Mouse (Mus musculus): Measurements from ENCODE around the gene Frmd4b. TPM values are rescaled to one million over a fixed set of nuclear protein-coding genes. Genes with fewer than 3 reads are reported as not detected.
"Not testable (repeated sequence)": the region's sequence is repeated elsewhere in the genome, so short reads cannot be mapped to it uniquely, and the experiment has no call there.

Frmd4b gene
- total RNA-seq, 2 experiments from 2014 or later = 5.6 to 9.0 TPM

DNA sequence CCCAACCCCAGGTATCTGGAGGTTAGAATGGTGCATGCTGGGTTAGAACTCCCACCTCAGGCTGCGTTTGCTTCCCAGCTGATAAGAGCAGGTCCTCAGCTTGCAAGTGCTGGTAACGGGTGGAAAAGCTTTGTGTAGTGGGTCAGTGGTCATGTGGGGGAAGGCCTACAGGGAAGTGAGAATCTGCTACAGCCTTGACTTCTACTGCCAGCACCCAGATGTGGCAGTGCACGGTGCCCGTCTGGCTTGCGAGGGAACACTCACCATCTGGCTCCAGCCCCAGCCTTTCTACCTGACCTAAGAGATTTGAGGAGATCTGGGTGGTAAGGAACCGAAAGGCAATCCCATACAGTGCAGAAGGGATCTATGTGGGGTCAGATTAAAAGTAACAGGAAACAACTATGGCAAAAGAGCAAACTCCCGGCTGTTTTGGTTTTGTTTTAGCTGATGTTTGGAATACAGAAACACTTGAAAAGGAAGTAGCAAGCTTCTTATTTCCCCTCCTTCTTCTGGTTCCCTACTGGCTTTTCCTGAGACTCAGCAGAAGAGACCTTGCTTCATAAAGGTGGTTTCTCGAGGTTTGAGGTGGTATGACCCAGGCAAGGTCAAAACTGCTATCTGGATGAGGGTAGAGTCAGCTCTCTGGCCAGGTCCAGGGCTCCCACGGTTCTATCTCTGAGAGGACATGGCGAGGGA is 185.9 kb downstream of the Frmd4b start:
- ATAC-seq (replicated peaks; ENCODE audit: poor library complexity, severe bottlenecking) = peak; percentile 83

GRCm38 (mm10) chr6:97430519-97430918 is 186.8 kb downstream of the Frmd4b start:
- ATAC-seq (replicated peaks; ENCODE audit: poor library complexity, severe bottlenecking) = no peak

- ATAC-seq (replicated peaks; ENCODE audit: poor library complexity, severe bottlenecking) = peak; percentile 26
These were observed 187.5 kb downstream of the Frmd4b start for GRCm38 (mm10) chr6:97429688-97430343.

DNA sequence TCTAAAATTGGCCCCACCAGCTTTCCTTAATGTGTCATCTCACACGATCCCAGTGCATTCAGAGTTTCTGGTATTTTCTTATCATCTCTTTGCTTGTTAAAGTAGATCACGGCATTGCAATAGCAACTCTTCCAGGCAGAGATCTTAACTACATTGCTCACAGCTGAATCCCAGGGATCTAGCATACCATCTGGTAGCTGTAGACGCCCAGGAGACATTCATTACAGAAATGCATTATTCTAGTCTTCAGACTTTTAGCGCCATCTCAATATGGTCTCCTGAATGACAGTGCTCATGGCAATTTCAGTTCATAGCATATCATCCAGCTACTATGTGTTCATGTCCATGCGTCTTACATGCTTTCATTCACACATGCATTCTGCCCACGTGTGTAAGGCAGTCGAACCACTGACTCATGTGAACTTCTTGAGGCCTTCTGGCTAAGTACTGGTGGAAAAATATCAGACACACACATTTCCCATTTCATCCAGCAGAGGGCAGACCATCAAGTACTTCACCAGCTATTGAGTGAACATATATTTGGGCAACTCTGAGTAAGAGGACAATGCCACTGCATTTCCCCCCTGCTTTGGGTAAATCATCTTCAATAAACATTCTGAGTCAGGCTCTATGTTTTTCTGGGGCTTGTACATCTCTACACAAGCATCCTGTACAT is 197.4 kb downstream of the Frmd4b start:
- ATAC-seq (replicated peaks; ENCODE audit: poor library complexity, severe bottlenecking) = peak; percentile 80

DNA sequence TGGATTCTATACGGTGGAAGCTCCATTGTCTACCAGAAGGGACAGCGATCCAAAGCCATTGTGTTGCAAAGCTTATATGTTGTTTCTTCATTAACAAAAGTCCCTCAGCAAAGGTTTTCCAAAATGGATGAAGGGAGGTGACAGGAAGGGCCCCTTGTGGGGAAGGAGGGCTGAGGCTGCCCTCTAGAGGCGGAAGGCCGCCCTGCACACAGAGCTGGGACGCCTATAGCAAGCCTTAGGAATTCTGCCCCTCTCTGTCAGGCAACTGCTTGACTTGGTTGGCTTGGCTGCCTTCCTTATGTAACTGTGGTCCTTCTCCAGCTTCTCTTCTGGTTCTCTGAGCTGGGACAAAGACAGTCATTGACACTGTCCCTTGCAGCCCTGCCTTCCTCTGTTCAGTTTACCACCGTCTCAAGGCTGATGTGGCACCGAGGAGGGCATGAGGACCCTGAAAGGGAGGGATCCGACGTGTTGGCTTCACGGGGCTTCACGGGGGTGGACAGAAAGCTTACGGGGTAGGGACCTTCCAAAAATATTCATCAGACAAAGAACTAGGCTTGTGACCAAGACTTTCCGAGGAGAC is 200.3 kb downstream of the Frmd4b start:
- peak; percentile 96 for ATAC-seq (replicated peaks; ENCODE audit: poor library complexity, severe bottlenecking)

- not testable (repeated sequence) for ATAC-seq (replicated peaks; ENCODE audit: poor library complexity, severe bottlenecking)
These were observed 201.8 kb downstream of the Frmd4b start for GRCm38 (mm10) chr6:97415578-97415977.

DNA sequence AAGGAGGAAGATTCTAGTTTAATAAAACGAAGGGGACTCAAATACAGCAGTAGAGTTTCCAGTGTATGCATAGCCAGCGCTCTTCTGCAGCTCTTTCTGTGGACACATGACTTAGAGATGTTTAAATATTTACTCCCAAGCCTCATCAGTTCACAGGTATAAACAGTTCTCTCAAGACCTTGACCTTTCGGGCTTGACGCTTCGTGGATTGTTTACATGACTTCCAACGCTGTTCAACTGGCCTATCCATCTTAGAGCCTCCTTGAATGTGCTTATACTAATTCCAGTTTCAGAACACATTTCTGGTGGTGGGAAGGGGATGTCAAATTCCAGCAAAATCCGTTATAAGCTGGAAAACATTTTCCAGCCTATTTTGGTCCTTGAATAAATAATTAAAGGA is 203.9 kb downstream of the Frmd4b start:
- no peak for ATAC-seq (replicated peaks; ENCODE audit: poor library complexity, severe bottlenecking)

GRCm38 (mm10) chr6:97412403-97412802 is 204.9 kb downstream of the Frmd4b start:
- ATAC-seq (replicated peaks; ENCODE audit: poor library complexity, severe bottlenecking) = no peak

DNA sequence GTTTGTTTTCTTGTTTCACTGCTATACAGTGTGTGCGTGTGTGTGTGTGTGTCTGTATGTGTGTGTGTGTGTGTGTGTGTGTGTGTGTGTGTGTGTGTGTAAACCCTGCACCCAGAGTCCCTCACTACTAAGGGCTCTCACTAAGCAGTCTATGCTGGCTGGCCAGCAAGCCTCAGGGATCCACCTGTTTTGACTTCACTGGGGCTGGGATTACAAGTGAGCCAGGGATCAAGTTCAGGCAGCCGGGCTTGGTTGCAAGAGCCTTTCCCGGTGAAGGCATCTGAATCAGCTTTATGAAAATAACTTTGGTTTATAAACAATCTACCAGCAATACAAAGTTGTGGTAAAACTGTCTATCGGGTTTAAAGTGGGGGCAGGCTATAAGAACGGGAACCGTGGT is 206.0 kb downstream of the Frmd4b start:
- no peak for ATAC-seq (replicated peaks; ENCODE audit: poor library complexity, severe bottlenecking)

- no peak for ATAC-seq (replicated peaks; ENCODE audit: poor library complexity, severe bottlenecking)
These were observed 207.7 kb downstream of the Frmd4b start for GRCm38 (mm10) chr6:97409467-97410239.

DNA sequence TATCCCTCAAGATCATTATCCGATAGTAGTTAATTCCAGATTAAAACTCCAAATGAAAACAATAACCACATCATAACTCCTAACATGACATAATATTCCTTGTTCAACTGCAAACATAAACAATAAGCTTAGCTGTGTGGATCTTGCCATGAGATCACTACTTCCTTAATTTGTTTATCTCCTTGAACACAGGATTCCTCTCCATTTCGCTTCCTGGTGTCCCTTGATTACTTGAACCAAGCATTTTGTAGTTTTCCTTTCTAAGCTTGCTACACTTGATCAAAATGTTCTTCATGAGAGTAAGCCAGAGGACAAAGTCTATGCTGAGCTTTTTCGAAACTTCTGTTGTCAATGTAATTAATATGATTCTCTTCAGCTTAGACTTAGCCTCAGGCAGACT is 209.4 kb downstream of the Frmd4b start:
- no peak for ATAC-seq (replicated peaks; ENCODE audit: poor library complexity, severe bottlenecking)

DNA sequence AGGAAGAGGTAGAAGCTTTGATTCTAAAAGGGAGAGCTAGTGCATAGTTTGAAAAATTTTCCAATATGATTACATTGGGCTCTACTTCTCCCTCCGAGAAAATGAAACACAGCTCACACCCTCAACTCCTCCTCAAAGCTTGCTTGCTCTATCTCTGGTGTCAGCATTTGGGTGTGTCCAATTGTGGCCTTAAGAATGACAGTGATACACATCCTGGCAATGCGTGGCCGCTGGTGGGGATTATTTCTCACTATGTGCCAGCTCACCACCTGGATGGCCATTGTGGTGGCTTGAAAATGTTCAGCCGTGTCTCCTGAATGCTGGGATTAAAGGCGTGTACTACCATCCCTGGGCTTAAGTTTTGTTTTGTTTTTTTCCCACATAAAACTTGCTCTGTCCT is 209.9 kb downstream of the Frmd4b start:
- no peak for ATAC-seq (replicated peaks; ENCODE audit: poor library complexity, severe bottlenecking)

DNA sequence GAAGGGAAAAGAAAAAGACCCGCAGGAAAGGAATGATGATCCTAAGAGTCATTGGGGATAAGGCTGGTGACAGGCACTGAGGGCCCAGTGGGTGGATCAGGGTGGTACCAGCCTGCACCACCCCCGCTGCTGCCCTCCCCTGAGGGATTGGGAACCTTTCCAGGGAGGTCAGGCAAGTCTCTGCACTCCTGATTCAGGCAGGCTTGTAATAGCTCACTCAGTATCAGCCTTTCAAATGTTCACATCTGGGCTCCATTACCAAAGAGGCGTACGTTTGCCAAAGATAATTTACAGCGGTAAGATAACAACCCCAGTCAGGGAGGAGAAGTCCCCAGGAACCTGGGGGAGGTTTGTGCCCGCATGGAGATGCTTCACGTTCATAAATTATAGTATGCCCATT is 212.0 kb downstream of the Frmd4b start:
- ATAC-seq (replicated peaks; ENCODE audit: poor library complexity, severe bottlenecking) = no peak

- ATAC-seq (replicated peaks; ENCODE audit: poor library complexity, severe bottlenecking) = no peak
These were observed 214.4 kb downstream of the Frmd4b start for GRCm38 (mm10) chr6:97402822-97403472.

DNA sequence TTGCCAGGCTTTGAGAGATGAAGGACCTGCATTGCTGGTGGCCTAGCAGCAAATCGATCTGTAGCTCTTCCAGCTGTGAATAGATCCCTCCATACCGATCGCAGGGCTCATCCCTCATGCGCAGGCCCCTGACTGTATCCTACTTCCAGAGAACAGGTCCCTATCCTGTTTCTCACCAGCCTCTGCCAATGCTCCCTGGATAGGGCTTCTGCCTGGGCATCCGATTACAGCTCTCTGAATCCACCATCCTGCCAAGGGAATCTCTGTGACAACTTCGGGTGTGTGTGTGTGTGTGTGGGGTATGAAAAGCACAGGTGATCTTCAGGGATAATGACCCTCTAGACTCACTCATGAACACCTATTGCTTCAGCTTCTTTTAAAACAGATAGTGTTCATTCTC is 216.9 kb downstream of the Frmd4b start:
- ATAC-seq (replicated peaks; ENCODE audit: poor library complexity, severe bottlenecking) = no peak

DNA sequence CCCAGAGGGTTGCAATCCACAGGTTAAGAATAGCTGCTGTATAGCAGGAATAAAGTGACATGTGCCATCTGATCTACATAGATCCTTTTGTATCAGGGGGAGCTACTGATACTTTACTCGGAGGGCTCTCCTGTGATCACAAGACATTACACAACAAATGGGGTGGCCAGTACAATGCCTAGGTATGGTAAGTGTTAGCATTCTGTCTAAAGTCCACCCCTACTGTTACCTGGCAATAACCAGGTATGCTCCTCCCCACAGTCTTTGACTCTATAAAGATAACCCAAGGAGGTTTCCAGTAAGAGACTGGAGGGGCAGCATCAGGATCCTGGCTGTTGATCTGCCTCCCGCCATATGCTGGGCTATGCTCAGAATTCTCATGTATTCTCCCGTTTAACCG is 219.4 kb downstream of the Frmd4b start:
- ATAC-seq (replicated peaks; ENCODE audit: poor library complexity, severe bottlenecking) = no peak

DNA sequence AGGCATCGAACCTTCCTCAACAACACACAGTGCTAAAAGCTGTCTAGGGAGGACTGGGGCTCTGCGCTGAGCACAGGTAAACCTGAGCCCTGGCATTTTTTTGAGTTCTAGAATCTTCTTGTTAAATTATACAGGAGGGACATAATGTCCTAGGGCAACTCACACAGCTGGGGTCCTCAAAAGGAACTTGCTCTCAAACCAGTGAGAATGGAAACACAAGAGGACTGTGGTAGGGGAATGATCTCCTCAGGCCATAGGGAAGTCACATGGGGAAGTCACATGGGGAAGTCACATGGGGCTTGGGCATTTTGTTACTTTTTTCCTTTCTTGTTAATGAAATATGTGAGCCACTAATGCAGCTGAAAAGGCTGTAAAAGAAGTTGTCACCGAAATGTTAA is 220.4 kb downstream of the Frmd4b start:
- peak; percentile 42; the same call in 1 of the 2 replicates for ATAC-seq (replicated peaks; ENCODE audit: poor library complexity, severe bottlenecking)

DNA sequence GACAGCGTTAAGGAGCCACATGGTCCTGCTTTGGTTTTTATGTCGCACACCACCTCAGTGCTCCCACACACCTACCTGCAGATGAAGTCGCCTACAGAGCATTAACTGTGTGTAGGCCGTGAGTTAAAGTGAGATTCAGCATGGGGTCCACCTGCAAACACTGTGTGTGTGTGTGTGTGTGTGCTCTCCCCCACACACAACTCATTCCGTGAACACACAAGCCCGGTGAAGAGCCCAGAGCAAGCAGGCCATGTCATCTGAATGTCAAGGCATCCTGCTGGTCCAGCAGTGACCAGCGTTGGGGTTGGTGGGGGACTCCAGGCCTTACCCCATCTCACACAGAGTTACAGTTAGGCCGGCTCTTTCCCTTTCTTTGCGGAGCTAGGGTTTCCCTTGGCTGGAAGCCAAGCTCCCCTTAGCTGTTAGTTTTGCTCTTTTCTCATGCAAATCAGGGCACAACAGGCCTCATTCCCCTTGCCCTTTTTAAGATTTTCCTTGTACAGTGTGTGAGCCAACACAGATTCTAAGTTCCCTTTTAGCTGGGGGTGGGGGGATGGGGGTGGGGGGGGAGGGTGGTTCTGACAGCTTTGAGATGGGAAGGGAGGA is 220.9 kb downstream of the Frmd4b start:
- no peak for ATAC-seq (replicated peaks; ENCODE audit: poor library complexity, severe bottlenecking)

Measured in granulocyte monocyte progenitor cell, adult 5-6 weeks (primary cell).